Mouse (Mus musculus) stomach, postnatal 0 days (tissue): ENCODE results near the gene Larp6. TPM values are rescaled to one million over a fixed set of nuclear protein-coding genes. Genes with fewer than 3 reads are reported as not detected.

Source experiments
- ATAC-seq: fragments of 200-750 bp; cut with Nextera tagmentation; 2 replicates; pipeline ENCODE4 v1.8.0; 2017; ENCODE audit not compliant: low FRiP score, low TSS enrichment
- DNase-seq: peaks from one replicate; pipeline ENCODE4 v3.0.0-alpha.2; 2016; ENCODE audit warnings: low spot score
- H3K27ac ChIP-seq: fragments of 300-500 bp; sonication (generic); replicated peaks from 2 replicates; pipeline ENCODE4 v1.5.1; 2014; ENCODE audit warnings: mild to moderate bottlenecking, control low read depth
- H3K27me3 ChIP-seq: fragments of 300-500 bp; sonication (generic); 2 replicates; pipeline ENCODE4 v1.6.1; 2014; ENCODE audit warnings: low read length; ENCODE audit not compliant: control insufficient read depth, insufficient read depth
- H3K36me3 ChIP-seq: fragments of 300-500 bp; sonication (generic); 2 replicates; pipeline ENCODE4 v1.6.1; 2014; ENCODE audit warnings: low read length, mixed read lengths; ENCODE audit not compliant: control insufficient read depth, insufficient read depth
- H3K4me1 ChIP-seq: fragments of 300-500 bp; sonication (generic); replicated peaks from 2 replicates; pipeline ENCODE4 v1.6.1; 2014; ENCODE audit warnings: antibody characterized with exemption; ENCODE audit not compliant: control insufficient read depth, insufficient read depth
- H3K4me2 ChIP-seq: fragments of 300-500 bp; sonication (generic); replicated peaks from 2 replicates; pipeline ENCODE4 v1.6.1; 2014; ENCODE audit warnings: low read depth, mild to moderate bottlenecking, control low read depth, moderate library complexity
- H3K4me3 ChIP-seq: fragments of 300-500 bp; sonication (generic); 2 replicates; pipeline ENCODE4 v1.5.1; 2014; ENCODE audit warnings: low read depth, low read length, control low read depth
- H3K9ac ChIP-seq: fragments of 300-500 bp; sonication (generic); 2 replicates; pipeline ENCODE4 v1.6.1; 2014; ENCODE audit warnings: mild to moderate bottlenecking, low read length, control low read depth, mixed read lengths
- H3K9me3 ChIP-seq: fragments of 300-500 bp; sonication (generic); 2 replicates; pipeline ENCODE4 v1.6.1; 2016; ENCODE audit warnings: low read length; ENCODE audit not compliant: control insufficient read depth
- CTCF ChIP-seq: IDR thresholded peaks from 2 replicates; pipeline ENCODE4 v1.5.1; 2016; ENCODE audit warnings: antibody characterized with exemption, low read depth, mild to moderate bottlenecking, moderate library complexity
- EP300 ChIP-seq: optimal IDR thresholded peaks from 2 replicates; pipeline ENCODE3; 2016; ENCODE audit warnings: antibody characterized with exemption
- WGBS: fragments of 180-500 bp; shearing (Covaris S2); extraction: QIAGEN DNeasy Blood & Tissue Kit; methylation state at CpG from one replicate; pipeline ENCODE4 v1.1.7; 2014; 5-methylcytosine and 5-hydroxymethylcytosine counted together
- polyA plus RNA-seq: library from polyadenylated mRNA; unstranded; fragments of >200 nt; fragmentation: Nextera tagmentation; extraction: Ambion mirVana; gene quantifications from 2 replicates; pipeline ENCODE4 v1.2.1, GENCODE M21; 2015

Gene Larp6
- polyA plus RNA-seq, 1 experiment from 2014 or later = 1.8 TPM

- H3K9ac ChIP-seq = no peak overlapping the region
- 35% methylated on average over 5 of the region's 5 CpGs for WGBS
- H3K9me3 ChIP-seq = no peaks in the 10 kb centered on the region
- no peak overlapping the region for H3K27ac ChIP-seq
- no peaks in the 10 kb centered on the region; the same call in 1 of the 2 replicates for H3K4me1 ChIP-seq
- TF ChIP-seq CTCF (peak; percentile 53), EP300 (no peak)
- H3K36me3 ChIP-seq = no peaks in the 10 kb centered on the region
- H3K27me3 ChIP-seq = no peaks in the 10 kb centered on the region
- H3K4me2 ChIP-seq = no peak overlapping the region
- no peak overlapping the region for H3K4me3 ChIP-seq
- DNase-seq (no peak), ATAC-seq (no peak)
These were observed 3.0 kb downstream of the Larp6 start for GRCm38 (mm10) chr9:60715828-60716227.

- no peak overlapping the region for H3K4me2 ChIP-seq
- no peak for TF ChIP-seq EP300
- peak; percentile 88 for TF ChIP-seq CTCF
- H3K9me3 ChIP-seq = no peaks in the 10 kb centered on the region
- WGBS = 58% methylated on average over 3 of the region's 3 CpGs
- no peak overlapping the region for H3K27ac ChIP-seq
- no peaks in the 10 kb centered on the region for H3K27me3 ChIP-seq
- no peak overlapping the region for H3K4me3 ChIP-seq
- H3K9ac ChIP-seq = no peak overlapping the region
- DNase-seq (peak; percentile 42), ATAC-seq (no peak)
- no peaks in the 10 kb centered on the region for H3K36me3 ChIP-seq
- no peaks in the 10 kb centered on the region; the same call in 1 of the 2 replicates for H3K4me1 ChIP-seq
These were observed 5.5 kb downstream of the Larp6 start for GRCm38 (mm10) chr9:60718284-60718683.

DNA sequence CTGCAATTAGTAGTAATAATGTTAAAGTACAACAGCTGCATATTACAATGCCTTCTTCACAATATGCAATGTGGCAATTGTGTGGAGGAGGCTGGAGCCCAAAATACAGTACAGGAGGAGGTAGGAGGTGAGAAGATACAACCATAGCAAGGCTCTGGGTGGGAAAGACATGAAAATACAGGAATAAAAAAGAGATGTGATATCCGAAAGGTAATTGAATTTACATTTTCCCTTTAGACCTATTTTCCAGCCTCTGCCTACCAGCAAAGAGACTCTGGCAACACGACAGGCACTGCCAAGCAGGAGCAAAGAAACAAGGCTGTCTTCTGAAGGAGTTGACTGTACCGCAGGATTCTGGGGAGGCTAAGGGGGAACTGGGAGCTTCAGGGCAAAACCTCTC, 6.9 kb downstream of the Larp6 start:
- H3K4me2 ChIP-seq = no peak overlapping the region
- H3K4me1 ChIP-seq = no peaks in the 10 kb centered on the region
- H3K36me3 ChIP-seq = no peaks in the 10 kb centered on the region
- H3K27me3 ChIP-seq = no peaks in the 10 kb centered on the region
- DNase-seq = no peak
- no peak overlapping the region for H3K9ac ChIP-seq
- H3K27ac ChIP-seq = no peak overlapping the region
- ATAC-seq = no peak
- H3K4me3 ChIP-seq = no peak overlapping the region
- WGBS = 79% methylated on average over 3 of the region's 3 CpGs
- H3K9me3 ChIP-seq = no peaks in the 10 kb centered on the region
- TF ChIP-seq EP300 = no peak
- TF ChIP-seq CTCF = no peak

GRCm38 (mm10) chr9:60724968-60725367, 12.2 kb downstream of the Larp6 start:
- H3K4me1 ChIP-seq = no peaks in the 10 kb centered on the region
- no peaks in the 10 kb centered on the region for H3K36me3 ChIP-seq
- TF ChIP-seq CTCF = no peak
- TF ChIP-seq EP300 = no peak
- no peak for DNase-seq
- H3K4me3 ChIP-seq = no peak overlapping the region
- no peak overlapping the region for H3K9ac ChIP-seq
- WGBS = 94% methylated on average over 7 of the region's 7 CpGs
- no peak overlapping the region for H3K4me2 ChIP-seq
- H3K9me3 ChIP-seq = no peaks in the 10 kb centered on the region
- no peaks in the 10 kb centered on the region for H3K27me3 ChIP-seq
- ATAC-seq = no peak
- no peak overlapping the region for H3K27ac ChIP-seq

- H3K4me1 ChIP-seq = no peaks in the 10 kb centered on the region
- H3K4me2 ChIP-seq = no peak overlapping the region
- H3K9ac ChIP-seq = no peak overlapping the region
- no peak for ATAC-seq
- 49% methylated on average over 2 of the region's 2 CpGs for WGBS
- no peak for DNase-seq
- H3K9me3 ChIP-seq = no peaks in the 10 kb centered on the region
- H3K36me3 ChIP-seq = no peaks in the 10 kb centered on the region
- TF ChIP-seq EP300 = no peak
- no peak for TF ChIP-seq CTCF
- no peak overlapping the region for H3K4me3 ChIP-seq
- no peaks in the 10 kb centered on the region for H3K27me3 ChIP-seq
- no peak overlapping the region for H3K27ac ChIP-seq
These were observed 21.5 kb downstream of the Larp6 start for GRCm38 (mm10) chr9:60734321-60734720.

DNA sequence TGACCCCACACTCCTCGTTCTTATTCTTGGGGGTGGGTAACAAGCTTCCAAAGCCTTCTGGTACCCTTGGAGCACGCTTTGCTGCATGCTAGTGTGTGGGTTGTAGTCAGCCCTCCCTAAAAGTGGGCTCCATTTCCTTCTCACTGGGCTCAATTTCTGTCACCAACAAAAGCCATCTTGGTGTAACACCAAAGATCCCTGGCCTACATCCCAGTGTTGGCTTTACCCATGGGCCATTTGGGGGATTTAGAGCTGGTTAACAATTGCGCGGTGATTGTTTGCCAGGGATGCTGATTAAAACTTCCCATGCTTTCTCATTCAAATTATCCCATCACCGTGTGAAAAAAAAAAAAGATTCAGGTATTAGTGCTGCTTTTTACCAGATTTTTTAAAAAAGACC, 26.3 kb downstream of the Larp6 start:
- no peak overlapping the region for H3K4me2 ChIP-seq
- no peaks in the 10 kb centered on the region for H3K9me3 ChIP-seq
- H3K36me3 ChIP-seq = no peaks in the 10 kb centered on the region
- ATAC-seq (no peak), DNase-seq (no peak)
- no peak overlapping the region for H3K27ac ChIP-seq
- no peaks in the 10 kb centered on the region for H3K4me1 ChIP-seq
- H3K4me3 ChIP-seq = no peak overlapping the region
- no peak for TF ChIP-seq CTCF
- no peak for TF ChIP-seq EP300
- H3K27me3 ChIP-seq = no peaks in the 10 kb centered on the region
- H3K9ac ChIP-seq = no peak overlapping the region
- 90% methylated on average over 5 of the region's 5 CpGs for WGBS
